Mouse (Mus musculus) frontal cortex, postnatal 10 days (tissue): ENCODE measurements around the gene Sept8.

ENCODE experiments used
- DNase-seq, 2 experiments: peaks; one replicate each; pipeline ENCODE4 v3.0.0; 2022; ENCODE audit warnings: low spot score in 2 of 2, mixed read lengths in 1 of 2

Sept8 gene

DNA sequence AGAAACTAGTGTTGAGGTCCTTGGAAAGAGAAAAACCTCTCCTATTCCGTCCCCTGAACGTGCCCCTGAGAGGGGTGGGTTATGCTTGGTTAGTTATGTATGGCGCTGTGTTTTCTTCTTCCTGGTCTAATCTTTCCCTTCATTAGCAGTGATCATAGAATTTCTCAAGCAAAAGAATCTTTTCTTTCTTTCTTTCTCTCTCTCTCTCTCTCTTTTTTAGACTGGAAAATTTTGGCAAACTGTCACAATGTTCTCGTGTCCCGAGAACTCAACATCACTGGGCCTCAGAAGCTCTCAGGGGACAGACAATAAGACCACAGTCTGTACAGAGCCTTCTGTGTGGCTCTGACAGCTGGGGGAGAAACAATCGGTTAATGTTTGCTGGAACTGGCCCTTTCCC, 23.6 kb upstream of the Sept8 start:
- DNase-seq = no peak

DNA sequence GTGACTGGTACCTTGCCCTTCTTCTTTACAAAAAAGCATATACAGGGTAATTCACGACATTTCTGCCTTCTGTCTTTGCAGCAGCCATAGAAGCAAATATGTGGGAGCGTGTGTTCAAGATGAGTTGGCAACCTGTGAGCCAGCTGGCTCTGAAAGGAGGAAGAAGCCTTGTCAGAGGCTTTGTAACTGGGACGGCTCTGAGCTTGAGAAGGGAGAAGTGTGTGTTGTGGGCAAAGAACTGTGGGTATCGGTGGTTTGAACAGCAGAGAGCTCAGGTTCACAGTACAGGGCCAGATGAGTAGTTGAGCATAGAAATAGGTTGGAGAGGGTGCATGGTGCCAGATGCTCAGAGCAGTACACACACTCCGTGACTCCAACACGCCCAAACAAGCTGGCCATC, 22.1 kb upstream of the Sept8 start:
- DNase-seq = no peak

GRCm38 (mm10) chr11:53500569-53500968, 18.5 kb upstream of the Sept8 start:
- no peak for DNase-seq

DNA sequence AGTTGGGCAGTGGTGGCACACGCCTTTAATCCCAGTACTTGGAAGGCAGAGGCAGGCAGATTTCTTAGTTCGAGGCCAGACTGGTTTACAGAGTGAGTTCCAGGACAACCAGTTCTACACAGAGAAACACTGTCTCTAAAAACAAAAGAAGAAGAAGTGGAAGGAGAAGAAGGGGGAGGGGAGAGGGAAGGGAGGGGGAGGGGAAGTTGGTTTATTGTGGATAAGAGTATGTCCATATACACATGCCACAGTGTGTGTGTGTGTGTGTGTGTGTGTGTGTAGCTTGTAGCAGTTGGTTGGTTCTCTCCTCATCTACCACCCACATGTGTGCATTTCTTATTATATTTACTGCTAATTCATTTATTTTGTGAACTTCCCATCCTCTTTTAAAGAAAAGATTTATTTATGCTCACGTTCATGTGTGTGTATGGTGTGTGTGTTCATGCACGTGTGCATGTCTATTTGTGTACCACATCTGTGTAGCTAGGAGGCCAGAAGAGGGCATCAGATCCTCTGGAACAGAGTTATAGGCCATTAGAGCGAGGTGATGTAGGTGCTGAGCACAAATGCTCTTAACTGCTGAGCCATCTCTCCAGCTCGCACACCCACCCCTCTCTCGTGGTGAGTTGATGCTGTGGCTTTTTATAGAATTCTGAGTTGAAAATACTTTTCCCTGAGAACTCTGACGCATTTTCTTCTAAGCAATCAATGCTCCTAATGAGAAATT, 16.9 kb upstream of the Sept8 start:
- DNase-seq = no peak

GRCm38 (mm10) chr11:53503738-53504137, 15.3 kb upstream of the Sept8 start:
- no peak for DNase-seq

DNA sequence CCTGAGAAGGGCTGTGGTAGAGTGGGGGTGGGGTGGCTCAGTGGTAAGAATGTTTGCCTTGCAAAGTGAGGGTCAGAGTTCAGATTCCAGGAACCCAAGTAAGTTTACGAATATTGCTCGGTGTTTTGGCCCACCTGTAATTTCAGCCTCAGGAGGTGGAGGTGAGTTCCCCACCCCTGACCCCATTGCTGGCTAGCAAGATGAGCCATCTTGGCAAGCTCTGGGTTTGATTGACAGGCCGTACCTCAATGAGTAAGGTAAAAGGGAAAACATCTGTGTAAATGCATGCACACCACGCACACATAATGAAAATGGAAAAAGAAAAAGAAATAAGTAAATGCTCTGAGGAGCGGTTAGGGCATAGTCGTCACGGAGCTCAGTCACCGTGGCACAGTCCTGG, 14.7 kb upstream of the Sept8 start:
- no peak for DNase-seq

- DNase-seq = no peak
Observed at GRCm38 (mm10) chr11:53505026-53505663, 13.9 kb upstream of the Sept8 start.

DNA sequence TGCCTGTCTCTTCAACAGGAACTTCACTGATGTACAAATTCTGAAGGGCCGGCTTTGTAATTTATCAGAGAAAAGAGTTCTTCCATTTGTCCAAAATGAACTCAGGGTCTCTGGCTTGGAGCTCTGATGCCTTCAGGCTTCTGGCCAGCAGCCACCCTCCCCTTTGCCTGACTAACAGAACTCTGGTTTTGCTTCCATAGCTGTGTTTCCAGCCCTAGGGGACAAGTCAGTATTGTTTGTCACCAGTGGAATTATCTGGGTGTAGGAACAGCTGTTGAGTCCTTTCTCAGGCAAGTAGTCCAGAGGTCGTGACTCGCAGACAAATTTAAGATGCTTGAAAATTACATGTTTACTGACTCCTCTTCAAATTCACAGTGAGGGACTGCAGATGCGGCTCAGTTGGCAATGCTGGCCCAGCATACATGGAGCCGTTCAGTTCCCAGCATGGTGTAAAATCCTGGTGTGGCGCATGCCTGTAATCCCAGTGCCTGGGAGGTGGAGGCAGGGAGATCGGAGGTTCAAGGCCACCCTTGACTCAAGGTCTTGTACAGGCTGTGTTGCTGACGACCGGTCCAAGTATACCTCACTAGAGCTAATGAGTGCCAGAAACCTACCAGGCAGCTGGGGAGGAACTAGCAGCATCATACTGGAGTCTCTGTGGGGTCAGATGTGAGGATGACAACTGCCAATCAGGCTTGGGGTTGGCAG, 11.8 kb upstream of the Sept8 start:
- no peak for DNase-seq

- no peak for DNase-seq
Observed at GRCm38 (mm10) chr11:53508152-53508551, 10.9 kb upstream of the Sept8 start.

- no peak for DNase-seq
Observed at GRCm38 (mm10) chr11:53508591-53508990, 10.5 kb upstream of the Sept8 start.

DNA sequence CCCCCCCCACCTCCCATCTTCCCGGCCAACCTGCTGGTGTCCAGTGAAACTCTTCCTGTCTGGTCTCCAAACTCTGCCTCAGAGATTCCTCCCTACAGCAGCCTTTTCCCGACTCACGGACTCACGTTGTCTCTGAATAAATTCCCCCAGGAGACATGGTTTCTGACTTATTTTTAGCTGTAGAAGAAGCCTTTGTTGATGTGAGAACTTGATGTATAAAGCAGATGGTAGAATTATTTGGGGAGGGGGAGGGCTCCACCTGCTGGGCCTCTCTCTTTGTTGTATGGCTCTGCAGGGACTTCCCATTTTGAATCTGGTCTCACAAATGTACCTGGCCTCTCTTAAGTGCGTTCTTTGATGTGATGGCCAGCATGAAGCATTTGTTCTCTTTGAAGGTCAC, 8.7 kb upstream of the Sept8 start:
- no peak for DNase-seq

DNA sequence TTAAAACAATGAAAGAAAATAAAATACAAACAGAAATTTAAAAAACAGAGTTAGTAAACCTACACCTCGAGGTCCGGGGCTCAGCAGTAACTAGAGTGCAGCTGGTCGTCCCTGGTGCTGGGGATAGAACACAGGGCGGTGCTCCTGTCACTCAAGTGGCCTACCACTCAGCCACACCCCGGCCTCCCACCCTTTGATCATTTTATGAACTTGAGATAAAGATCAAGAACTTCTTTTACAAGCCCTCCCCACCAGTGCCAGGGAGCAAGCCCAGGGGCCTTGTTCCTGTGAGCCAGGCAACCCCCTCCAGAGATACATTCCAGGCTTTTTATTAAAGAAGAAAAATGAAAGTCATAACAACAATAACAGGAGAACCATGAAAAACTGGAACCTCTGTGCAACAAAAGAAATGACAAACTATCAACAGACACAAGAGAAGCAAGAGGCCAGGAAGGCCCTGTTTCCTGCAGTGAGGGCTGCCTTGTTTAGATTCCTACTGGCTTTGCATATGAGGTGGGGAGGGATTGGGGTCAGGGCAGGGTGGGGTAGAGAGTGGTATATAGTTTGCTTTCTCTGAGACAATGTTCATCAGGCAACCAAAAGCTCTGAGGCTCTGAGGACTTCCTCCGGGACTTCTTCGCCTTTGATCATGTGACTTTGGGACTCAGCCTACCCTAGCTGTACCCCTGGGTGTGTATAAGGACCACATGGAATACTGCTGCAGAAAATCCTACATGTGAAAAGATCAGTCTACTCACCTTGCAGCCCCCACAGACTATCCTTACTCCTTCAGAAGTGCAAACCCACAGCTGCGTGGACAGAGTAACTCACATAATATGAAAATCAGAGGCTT, 2.1 kb upstream of the Sept8 start:
- DNase-seq = no peak

GRCm38 (mm10) chr11:53518759-53519158, 298 bp upstream of the Sept8 start:
- no peak for DNase-seq

- DNase-seq = peak; percentile 58 to 74
Observed at GRCm38 (mm10) chr11:53520122-53520978, 1.3 kb downstream of the Sept8 start.

GRCm38 (mm10) chr11:53521120-53521820, 2.2 kb downstream of the Sept8 start:
- no peak for DNase-seq

DNA sequence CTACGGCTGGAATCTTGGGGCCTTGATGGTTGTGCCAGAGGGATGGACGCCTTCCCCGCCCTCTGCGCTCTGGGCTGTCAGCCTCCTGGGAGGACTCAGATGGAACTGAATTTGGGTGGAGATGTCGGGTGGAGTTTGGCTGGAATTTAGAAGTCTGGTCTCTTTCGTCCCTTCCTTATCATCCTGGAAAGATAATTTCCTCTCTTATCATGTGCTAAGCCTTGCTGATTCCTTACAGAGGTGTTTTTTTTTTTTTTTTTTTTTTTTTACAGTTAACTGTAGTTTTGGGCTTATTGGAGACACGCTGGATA, 2.7 kb downstream of the Sept8 start:
- no peak for DNase-seq

DNA sequence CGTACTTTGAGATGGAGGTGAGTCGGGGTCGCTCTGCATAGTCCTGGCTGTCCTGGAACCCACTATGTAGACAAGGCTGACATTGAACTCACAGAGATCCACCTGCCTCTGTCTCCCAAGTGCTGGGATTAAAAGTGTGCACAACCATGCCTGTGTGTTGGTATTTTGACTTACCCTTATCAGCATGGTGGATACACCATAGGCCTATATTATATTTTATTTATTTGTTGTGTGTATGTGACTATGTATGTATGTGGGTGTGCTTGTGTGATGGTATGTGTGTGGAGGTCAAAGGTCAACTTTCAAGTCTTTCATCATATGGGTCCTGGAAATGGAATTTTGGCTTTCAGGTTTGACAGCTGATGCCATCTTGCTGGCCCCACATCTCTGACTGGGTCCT, 3.3 kb downstream of the Sept8 start:
- DNase-seq = no peak

DNA sequence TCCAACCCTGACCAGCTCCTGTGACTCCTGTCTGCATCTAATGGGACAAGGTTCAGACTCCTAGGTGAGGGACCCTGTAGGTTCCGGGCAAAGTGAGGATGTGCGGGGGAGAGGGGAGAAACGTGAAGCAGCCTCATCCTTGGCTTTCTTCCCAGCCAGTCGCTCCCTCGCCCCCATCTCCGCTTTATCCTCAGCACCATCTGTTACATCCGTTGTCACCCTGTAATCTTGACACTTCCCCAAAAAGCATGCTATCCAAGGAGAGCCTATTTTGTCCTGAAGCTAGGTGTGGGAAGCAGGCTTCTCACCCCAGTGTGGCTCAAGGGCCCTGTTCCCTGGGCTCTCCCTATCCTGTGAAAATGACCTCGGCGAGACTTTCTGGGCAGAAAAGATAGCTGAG, 3.9 kb downstream of the Sept8 start:
- peak; percentile 54 to 62 for DNase-seq

GRCm38 (mm10) chr11:53523545-53524405, 4.7 kb downstream of the Sept8 start:
- no peak for DNase-seq

GRCm38 (mm10) chr11:53524905-53525304, 5.8 kb downstream of the Sept8 start:
- peak in 1 of 2 experiments; percentile 37 for DNase-seq
